Mouse (Mus musculus): ENCODE results near the gene Gm45234. TPM values are rescaled to one million over a fixed set of nuclear protein-coding genes. Genes with fewer than 3 reads are reported as not detected.

Gm45234 gene
- polyA plus RNA-seq, 2 experiments = not detected

DNA sequence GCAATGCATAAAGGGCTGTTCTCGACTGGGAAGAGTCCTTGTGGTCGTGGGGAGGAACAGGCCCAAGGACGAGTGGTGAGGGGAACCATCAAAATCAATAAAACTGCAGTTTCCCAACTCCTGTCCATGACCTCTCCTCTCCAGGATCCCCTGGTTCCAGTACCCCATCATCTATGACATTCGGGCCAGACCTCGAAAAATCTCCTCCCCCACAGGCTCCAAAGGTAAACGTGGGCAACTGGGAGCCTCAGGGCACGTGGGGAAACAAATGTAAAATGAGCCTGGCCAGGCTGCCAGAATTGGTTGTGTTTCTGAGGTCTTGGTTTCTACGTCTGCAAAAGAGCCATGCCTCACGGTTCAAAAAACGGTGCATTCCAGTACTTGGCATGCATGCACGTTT, 42.9 kb downstream of the Gm45234 start:
- Histone ChIP-seq H3K36me3 (replicated peaks; ENCODE audit: control insufficient read depth, insufficient read depth, low read depth) (peaks cover 38% of the 10 kb centered on the region), H3K4me3 (ENCODE audit: insufficient read depth in 1 of 2, low read depth in 2 of 2, low read length in 2 of 2) (peak overlapping the region; percentile 75 to 82), H3K4me1 (replicated peaks; ENCODE audit: control insufficient read depth in 2 of 2, insufficient read depth in 2 of 2, low read length in 1 of 2) (peaks cover 15 to 16% of the 10 kb centered on the region in 2 experiments), H3K4me2 (ENCODE audit: low read depth) (peak overlapping the region; percentile 87), H3K9me3 (ENCODE audit: control insufficient read depth, low read length) (no peaks in the 10 kb centered on the region), H3K9ac (replicated peaks) (peak overlapping the region; percentile 81), H3K27ac (peak overlapping the region; percentile 43), H3K27me3 (ENCODE audit: control insufficient read depth, insufficient read depth, low read length) (no peaks in the 10 kb centered on the region)
- WGBS (ENCODE audit: insufficient replicate concordance) = 8% methylated on average over 11 of the region's 11 CpGs
- DNase-seq (ENCODE audit: low read depth in 3 of 3, low spot score in 3 of 3) = no peak
- ATAC-seq (ENCODE audit: insufficient read depth) = no peak
- TF ChIP-seq EP300 (IDR thresholded peaks at IDR 0.05; ENCODE audit: low read depth) = no peak
- TF ChIP-seq CTCF (IDR thresholded peaks at IDR 0.05; ENCODE audit: low read depth) = peak; percentile 16; the same call in 1 of the 2 replicates

DNA sequence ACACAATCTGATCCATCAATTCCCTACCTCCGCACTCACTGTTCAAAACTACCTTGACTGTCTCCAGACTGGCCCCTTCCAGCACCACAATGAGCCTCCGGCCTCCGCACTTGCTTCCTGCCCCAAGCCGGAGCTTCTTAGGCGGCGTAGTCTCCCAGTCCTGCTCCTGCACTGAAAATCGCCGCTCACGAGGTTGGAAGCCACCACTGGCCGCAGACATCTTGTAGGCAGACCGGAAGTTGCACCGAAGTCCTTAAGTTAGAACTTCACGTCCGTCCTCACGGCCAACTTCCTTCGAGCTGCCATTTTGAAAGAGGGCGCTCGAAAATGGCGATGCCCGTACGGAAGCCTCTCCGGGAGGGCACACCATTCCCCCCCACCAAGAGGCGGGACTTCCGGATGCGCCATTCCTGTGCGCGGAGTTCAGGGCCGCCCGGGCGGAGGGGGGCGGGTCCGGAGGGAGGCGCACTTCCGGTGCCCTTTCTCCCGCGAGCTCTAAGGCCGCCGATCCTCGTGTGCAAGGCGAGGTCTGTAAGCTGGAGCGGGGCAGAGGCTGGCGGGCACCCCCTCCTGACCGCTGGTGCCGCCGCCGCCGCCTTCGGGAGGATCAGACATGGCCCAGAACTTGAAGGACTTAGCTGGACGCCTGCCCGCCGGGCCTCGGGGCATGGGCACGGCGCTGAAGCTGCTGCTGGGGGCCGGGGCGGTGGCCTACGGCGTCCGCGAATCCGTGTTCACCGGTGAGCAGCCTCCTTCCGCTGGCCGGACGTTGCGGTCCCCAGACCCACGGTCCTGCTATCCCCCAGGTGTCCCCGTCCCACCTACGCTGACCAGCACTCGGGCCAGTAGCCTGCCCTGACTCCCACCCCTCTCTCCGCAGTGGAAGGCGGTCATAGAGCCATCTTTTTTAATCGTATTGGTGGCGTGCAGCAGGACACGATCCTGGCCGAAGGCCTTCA, 43.7 kb downstream of the Gm45234 start, which contains the start of the genes Emg1 and Phb2:
TSS of gene Emg1 (minus strand) at position 355 of the 959 bp plus-strand sequence.
TSS of gene Phb2 (plus strand) at position 513 of the 959 bp plus-strand sequence.
- H3K27me3 ChIP-seq (ENCODE audit: control insufficient read depth, insufficient read depth, low read length) = no peaks in the 10 kb centered on the region
- DNase-seq (ENCODE audit: low read depth in 3 of 3, low spot score in 3 of 3) = peak; percentile 95 to 96 (median 96)
- peak within 1 kb of the TSS; percentile 61 for H3K27ac ChIP-seq
- H3K4me1 ChIP-seq (replicated peaks; ENCODE audit: control insufficient read depth in 2 of 2, insufficient read depth in 2 of 2, low read length in 1 of 2) = peaks cover 15 to 16% of the 10 kb centered on the region in 2 experiments
- TF ChIP-seq EP300 (IDR thresholded peaks at IDR 0.05; ENCODE audit: low read depth) (peak; percentile 55), CTCF (IDR thresholded peaks at IDR 0.05; ENCODE audit: low read depth) (peak; percentile 8; the same call in 1 of the 2 replicates)
- H3K9me3 ChIP-seq (ENCODE audit: control insufficient read depth, low read length) = no peaks in the 10 kb centered on the region
- H3K4me2 ChIP-seq (ENCODE audit: low read depth) = peak within 1 kb of the TSS; percentile 87
- peak; percentile 97 for ATAC-seq (ENCODE audit: insufficient read depth)
- H3K36me3 ChIP-seq (replicated peaks; ENCODE audit: control insufficient read depth, insufficient read depth, low read depth) = peaks cover 46% of the 10 kb centered on the region
- H3K9ac ChIP-seq (replicated peaks) = peak within 1 kb of the TSS; percentile 81
- peak within 1 kb of the TSS; percentile 82 to 88 for H3K4me3 ChIP-seq (ENCODE audit: insufficient read depth in 1 of 2, low read depth in 2 of 2, low read length in 2 of 2)
- WGBS (ENCODE audit: insufficient replicate concordance) = under 1% methylated on average over 76 of the region's 76 CpGs

DNA sequence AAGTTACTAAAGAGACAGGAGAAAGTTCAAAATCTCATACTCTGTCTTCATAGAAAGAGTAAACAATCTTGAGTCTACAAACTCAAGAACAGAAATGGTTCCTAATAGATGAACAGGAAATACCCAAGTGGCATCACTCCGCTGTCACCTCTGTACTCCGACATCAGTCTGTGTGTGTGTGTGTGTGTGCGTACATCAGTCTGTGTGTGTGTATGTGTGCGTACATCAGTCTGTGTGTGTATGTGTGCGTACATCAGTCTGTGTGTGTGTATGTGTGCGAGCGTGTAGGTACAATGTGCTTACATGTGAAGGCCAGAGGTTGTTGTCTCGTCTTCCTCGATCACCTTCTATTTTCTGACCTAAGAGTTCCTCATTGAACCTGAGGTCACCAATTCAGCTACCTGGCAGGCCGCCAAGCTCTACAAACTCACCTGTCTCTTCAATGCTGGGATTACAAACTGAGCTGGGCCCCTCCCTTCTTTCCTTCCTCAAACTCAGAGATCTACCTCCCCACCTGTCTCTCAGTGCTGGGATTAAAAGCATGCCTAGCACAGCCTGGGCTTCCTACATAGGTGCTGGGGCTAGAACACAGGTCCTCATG, 47.4 kb downstream of the Gm45234 start:
- H3K36me3 ChIP-seq (replicated peaks; ENCODE audit: control insufficient read depth, insufficient read depth, low read depth) = peaks cover 53% of the 10 kb centered on the region
- peaks cover 11 to 15% of the 10 kb centered on the region in 2 experiments for H3K4me1 ChIP-seq (replicated peaks; ENCODE audit: control insufficient read depth in 2 of 2, insufficient read depth in 2 of 2, low read length in 1 of 2)
- DNase-seq (ENCODE audit: low read depth in 3 of 3, low spot score in 3 of 3) (no peak), ATAC-seq (ENCODE audit: insufficient read depth) (no peak)
- H3K27me3 ChIP-seq (ENCODE audit: control insufficient read depth, insufficient read depth, low read length) = no peaks in the 10 kb centered on the region
- TF ChIP-seq CTCF (IDR thresholded peaks at IDR 0.05; ENCODE audit: low read depth) = no peak
- TF ChIP-seq EP300 (IDR thresholded peaks at IDR 0.05; ENCODE audit: low read depth) = no peak
- no peak overlapping the region for H3K9ac ChIP-seq (replicated peaks)
- no peaks in the 10 kb centered on the region for H3K9me3 ChIP-seq (ENCODE audit: control insufficient read depth, low read length)
- 88% methylated on average over 10 of the region's 10 CpGs for WGBS (ENCODE audit: insufficient replicate concordance)
- no peak overlapping the region for H3K4me2 ChIP-seq (ENCODE audit: low read depth)
- no peak overlapping the region for H3K4me3 ChIP-seq (ENCODE audit: insufficient read depth in 1 of 2, low read depth in 2 of 2, low read length in 2 of 2)
- H3K27ac ChIP-seq = no peak overlapping the region

- no peak for TF ChIP-seq EP300 (IDR thresholded peaks at IDR 0.05; ENCODE audit: low read depth)
- H3K9ac ChIP-seq (replicated peaks) = no peak overlapping the region
- peaks cover 10 to 12% of the 10 kb centered on the region in 2 experiments for H3K4me1 ChIP-seq (replicated peaks; ENCODE audit: control insufficient read depth in 2 of 2, insufficient read depth in 2 of 2, low read length in 1 of 2)
- 76% methylated on average over 5 of the region's 5 CpGs for WGBS (ENCODE audit: insufficient replicate concordance)
- H3K4me2 ChIP-seq (ENCODE audit: low read depth) = no peak overlapping the region
- no peak overlapping the region for H3K27ac ChIP-seq
- no peak for ATAC-seq (ENCODE audit: insufficient read depth)
- peaks cover 73% of the 10 kb centered on the region for H3K36me3 ChIP-seq (replicated peaks; ENCODE audit: control insufficient read depth, insufficient read depth, low read depth)
- H3K27me3 ChIP-seq (ENCODE audit: control insufficient read depth, insufficient read depth, low read length) = no peaks in the 10 kb centered on the region
- H3K9me3 ChIP-seq (ENCODE audit: control insufficient read depth, low read length) = no peaks in the 10 kb centered on the region
- no peak for DNase-seq (ENCODE audit: low read depth in 3 of 3, low spot score in 3 of 3)
- H3K4me3 ChIP-seq (ENCODE audit: insufficient read depth in 1 of 2, low read depth in 2 of 2, low read length in 2 of 2) = no peak overlapping the region
Observed at GRCm38 (mm10) chr6:124706061-124706627, 49.7 kb downstream of the Gm45234 start.

All from liver, embryonic 14.5 days (tissue).